Mouse (Mus musculus) CD4-positive helper T cell, adult 2 months (primary cell): ENCODE results near the gene Prx.

Experiments
- DNase-seq: peaks from one replicate; pipeline ENCODE4 v3.0.0-alpha.2; 2012; ENCODE audit warnings: low read depth, missing footprints, low spot score

The Prx gene

DNA sequence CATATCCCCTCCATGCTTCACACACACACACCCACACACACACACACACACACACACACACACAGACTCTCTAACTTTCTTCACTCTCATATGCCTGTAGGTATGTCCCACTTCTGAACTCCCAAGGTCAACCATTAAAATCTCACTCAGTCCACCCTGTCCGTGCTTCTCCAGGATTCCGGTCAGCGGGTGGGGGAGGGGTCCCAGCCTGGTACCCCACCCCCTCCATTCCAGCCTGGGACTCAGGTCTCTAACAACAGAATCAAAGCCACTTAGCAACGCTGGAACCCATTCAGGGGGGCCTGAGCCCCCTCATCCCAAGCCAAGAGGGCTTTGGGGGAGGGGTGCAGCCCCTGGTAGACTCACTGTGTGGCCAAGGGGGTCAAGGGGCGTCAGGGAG, 23.8 kb downstream of the Prx start, which contains the start of gene Hipk4:
Hipk4 (plus strand) TSS at position 301 of the 400 bp plus-strand sequence.
- DNase-seq = no peak

DNA sequence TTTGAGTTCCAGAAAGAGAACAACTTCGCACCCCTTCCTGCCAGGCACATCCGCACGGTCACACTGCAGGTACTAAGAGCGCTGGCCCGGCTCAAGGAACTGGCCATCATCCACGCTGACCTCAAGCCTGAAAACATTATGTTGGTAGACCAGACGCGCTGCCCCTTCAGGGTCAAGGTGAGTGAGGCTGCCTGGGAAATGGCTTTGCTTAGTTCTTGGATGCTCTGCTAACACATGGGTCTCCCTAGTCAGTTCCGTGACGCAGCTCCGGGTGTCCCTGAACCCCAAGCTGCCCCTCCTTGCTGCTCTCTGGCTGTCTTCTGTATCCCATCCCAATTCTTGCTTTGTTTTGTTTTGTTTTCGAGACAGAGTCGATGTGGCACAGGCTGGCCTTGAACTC, 24.7 kb downstream of the Prx start:
- DNase-seq = no peak

- DNase-seq = peak; percentile 78
Measured at GRCm38 (mm10) chr7:27526039-27526827, 27.1 kb downstream of the Prx start.

- no peak for DNase-seq
Measured at GRCm38 (mm10) chr7:27529070-27529469, 29.9 kb downstream of the Prx start.

DNA sequence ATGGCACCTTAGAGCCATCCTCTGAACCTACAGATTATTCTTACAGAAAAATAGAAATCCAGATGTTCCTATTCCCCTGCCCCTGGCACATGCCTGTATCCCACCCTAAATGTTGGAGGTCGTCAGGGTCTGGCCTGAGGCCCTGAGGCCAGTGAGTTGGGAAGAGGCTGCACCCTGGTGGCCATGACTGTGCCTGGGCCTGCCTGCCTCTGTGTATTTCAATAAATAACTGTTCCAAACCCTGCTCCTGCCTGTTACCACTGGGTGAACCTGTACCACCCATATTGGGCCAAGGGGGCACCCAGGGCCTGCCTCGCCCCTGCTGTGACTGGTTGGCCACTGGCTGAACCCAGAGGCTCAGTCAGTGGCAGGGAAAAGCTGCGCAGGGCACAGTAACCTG, 31.8 kb downstream of the Prx start:
- no peak for DNase-seq

GRCm38 (mm10) chr7:27531707-27532106, 32.6 kb downstream of the Prx start:
- DNase-seq = no peak

DNA sequence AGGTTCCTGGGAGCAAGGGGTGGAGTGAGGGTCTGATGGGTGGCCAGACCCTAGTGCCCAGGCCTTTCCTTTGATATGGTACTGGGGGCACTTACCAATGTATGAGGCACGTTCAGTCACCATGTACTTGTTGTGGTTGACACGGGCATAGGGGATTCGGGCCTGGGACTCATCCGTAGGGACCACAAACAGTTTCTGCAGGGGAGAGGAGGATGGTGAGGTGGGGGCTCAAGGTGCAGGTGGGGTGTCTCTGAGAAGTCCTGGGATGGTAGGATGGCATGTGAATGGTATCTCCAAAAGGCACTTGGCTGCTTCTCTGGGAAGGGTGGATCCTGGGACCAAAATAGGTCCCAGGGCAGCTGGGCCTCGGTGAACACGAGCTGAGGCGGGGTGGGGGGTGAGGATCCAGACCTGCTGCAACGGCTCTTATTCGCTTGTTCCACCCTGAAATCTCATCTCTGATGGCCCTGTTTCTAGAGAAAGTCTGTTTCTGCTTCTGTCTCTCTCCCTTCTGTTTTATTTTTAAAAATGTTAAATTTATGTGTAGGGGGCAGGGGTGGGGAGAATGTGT, 33.4 kb downstream of the Prx start:
- no peak for DNase-seq

DNA sequence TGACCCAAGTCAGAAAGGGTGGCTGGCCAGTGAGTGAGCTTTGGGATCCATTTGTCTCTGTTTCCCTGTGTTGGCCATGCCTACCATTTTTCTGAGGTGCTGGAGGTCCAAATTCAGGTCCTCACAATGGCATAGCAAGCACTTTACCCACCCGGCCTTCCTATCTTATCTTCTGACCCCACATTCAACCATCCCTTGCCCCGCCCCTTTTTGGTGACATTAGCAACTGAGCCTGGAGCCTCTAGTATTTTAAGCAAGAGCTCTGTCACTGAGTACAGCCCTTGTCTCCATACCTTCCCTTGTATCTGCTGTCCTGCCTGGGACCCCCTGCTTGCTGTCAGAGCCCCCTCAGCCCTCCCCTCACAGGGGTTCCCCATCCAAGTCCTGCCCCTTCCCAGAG, 36.3 kb downstream of the Prx start:
- DNase-seq = no peak

GRCm38 (mm10) chr7:27536618-27537017, 37.5 kb downstream of the Prx start:
- DNase-seq = no peak

- DNase-seq = no peak
Measured at GRCm38 (mm10) chr7:27537998-27538397, 38.9 kb downstream of the Prx start.

- no peak for DNase-seq
Measured at GRCm38 (mm10) chr7:27538797-27539196, 39.7 kb downstream of the Prx start.

- DNase-seq = peak; percentile 31
Measured at GRCm38 (mm10) chr7:27540521-27540920, 41.4 kb downstream of the Prx start.

DNA sequence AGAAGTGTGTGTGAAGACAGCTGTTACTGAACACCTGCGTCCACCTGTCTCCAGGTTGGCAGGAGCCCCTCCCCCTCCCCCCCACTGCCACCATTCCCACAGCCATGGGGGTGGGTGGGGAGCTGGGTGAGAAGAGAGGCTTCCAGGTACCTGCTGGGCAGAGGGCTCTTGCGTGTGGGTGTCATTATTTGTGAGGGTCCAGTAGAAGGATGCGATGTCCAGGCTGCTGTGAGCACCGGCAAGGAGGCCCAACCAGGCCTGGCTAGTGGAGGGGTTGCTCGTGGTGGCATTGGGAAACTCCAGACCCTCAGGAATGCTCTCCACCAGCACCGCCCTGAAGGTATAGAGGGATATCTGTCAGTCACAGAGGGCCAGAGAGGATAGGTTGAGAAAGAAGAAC, 41.8 kb downstream of the Prx start:
- no peak for DNase-seq

DNA sequence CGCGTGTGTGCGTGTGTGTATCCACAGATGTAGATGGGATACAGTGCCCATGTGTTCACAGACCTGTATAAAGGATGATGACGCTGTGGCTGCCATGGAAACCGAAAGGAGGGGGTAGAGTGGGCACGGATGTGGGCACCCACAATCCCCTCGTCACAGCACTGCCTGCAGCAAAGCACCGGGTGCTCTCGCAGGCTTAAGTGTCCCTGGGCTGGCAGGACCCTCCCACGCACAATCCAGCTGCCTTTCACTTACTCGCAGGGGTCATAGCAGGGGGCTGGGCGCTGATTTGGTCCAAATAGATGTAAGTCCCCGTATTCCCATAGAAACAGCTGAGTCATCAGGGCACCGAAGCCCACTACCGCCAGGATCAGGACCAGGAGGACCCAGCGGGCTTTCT, 42.3 kb downstream of the Prx start:
- DNase-seq = peak; percentile 95

DNA sequence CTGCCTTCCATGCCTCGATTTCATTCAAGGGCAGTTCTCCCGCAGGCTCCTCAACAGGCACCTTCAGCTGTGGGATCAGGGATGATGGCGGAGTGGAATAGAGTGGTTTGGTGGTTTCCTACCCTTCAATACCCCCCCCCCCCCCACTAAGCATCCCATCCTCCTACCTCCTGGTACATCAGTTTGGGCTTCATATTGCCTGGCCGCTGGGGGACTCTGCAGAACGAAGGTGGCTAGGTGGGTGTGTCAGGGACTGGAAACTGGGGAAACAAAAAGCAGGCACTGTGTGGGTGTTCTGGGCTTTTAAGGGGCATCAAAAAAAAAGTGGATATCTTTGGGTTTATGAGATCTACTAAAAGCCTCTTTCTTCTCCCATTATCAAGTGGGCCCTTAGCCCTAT, 42.8 kb downstream of the Prx start:
- peak; percentile 51 for DNase-seq

- DNase-seq = peak; percentile 86
Measured at GRCm38 (mm10) chr7:27542392-27543033, 43.4 kb downstream of the Prx start.

DNA sequence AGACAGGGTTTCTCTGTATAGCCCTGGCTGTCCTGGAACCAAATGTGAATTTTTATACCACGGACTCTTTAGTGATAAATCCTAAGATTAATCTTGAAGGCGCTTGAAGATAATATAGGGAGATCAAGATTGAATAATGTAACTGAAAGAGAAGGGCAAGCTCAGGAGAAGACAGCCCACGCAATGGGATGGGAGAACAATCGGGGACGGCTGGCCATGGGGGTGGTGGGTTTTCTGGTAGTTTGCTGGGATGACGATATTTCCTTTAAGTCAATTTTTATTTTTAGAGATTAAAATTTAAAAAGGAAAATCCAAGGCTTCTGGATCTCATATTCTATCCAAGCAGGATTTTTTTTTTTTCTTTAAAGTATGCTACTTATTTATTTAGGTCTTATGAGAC, 43.9 kb downstream of the Prx start:
- DNase-seq = no peak

DNA sequence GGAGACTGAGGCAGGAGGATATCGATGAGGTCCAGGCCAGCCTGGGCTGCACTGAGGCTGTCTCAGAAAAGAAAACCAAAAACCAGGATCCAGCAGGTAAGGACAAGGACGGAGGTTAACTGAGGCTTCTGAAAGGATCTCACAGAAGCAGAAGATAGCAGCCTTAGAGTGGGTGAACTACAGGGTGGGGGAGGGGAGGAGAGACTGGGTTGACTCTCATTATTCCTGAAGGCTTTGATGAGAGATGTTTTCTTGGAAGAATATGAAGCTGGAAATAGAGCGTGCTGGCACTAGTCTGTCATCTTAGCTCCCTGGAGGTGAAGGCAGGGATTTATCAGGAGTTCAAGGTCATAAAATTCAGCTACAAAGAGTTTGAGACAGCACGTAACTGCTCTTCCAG, 44.7 kb downstream of the Prx start:
- no peak for DNase-seq

DNA sequence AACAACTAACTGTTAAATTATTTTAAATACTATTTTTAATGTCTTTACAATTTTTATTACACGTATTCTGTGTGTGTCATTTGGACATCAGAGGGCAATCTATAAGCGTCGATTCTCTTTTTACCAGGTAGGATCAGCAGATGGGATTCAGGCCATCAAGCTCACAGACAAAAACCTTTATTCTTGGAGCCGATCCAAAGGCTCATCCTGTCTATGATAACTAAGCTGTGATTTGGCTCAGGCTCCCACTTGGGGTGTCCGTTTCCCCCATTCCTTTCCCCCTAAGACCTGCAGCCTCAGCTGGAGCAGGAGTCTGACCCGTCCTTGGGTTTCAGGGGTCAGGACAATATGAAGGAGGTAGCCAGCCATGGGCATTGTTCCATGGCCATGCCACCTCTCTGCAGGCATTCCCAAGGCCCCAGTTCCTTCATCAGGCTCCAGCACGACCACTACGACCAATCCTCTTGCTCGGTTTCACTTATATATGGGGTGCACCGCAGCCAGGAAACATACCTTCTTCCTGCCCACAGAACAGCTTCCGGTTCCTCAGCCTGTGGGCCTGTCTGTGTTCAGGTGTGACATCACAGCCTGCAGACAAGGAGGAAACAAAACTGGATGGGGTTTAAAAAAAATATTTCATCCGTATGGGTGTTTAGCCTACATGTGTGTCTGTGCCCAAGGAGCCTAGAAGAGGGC, 45.7 kb downstream of the Prx start:
- DNase-seq = peak; percentile 94

DNA sequence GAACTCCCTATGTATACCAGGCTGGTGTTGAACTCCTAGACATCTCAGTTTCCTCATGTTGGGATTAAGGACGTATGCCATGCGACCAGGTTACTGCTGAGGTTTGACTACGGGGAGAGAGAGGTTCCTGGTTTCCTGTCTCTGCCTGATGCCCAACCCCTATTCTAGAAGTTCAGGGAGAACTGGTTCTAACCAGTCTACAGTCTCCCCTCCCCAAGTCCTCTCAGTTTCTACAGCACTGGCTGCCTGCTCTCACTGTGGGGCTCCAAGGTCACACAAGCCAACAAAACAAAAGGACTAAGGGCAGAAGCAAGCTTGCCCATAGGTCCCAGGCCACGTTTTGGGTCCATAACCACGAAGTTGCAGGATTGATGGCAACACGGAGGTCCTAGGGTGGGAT, 50.5 kb downstream of the Prx start:
- no peak for DNase-seq

DNA sequence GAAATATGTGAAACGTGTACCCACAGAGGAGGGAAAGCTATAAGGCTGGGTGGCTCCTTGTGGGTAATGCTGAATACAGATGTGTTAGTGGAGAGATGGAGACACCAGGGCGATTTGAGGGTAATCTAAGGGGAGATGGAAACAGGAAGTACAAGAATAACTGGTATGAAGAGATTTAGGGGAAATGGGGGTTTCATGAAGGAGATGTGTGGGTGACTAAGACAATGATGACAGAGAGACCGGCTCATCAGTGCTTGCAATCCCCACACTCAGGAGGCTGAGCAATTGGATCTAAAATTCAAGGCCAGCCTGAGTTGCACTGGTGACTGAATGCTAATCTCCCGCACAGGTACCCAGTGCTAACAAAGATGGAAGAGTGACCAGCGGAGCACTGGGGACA, 52.9 kb downstream of the Prx start:
- DNase-seq = peak; percentile 11

GRCm38 (mm10) chr7:27552931-27553513, 53.9 kb downstream of the Prx start, which contains the start of the genes Pld3 and 2310022A10Rik:
TSS of gene Pld3 (minus strand) at chr7:27553218.
TSS of gene 2310022A10Rik (plus strand) at chr7:27553233.
- DNase-seq = peak; percentile 98
